Mouse (Mus musculus) heart, adult 8-10 months (tissue): Measurements from ENCODE around the gene Atat1. TPM values are rescaled to one million over a fixed set of nuclear protein-coding genes. Genes with fewer than 3 reads are reported as not detected.

Experiments used
- DNase-seq: peaks from one replicate; pipeline ENCODE4 v3.0.0; 2022; ENCODE audit warnings: low spot score
- total RNA-seq, 4 experiments: library from RNA; stranded (reverse); gene quantifications; 2 replicates each; pipeline ENCODE4 v1.2.4; 2022

Gene Atat1
- total RNA-seq, 4 experiments from 2014 or later: 6.6 to 9.3 (median 8.3) TPM

DNA sequence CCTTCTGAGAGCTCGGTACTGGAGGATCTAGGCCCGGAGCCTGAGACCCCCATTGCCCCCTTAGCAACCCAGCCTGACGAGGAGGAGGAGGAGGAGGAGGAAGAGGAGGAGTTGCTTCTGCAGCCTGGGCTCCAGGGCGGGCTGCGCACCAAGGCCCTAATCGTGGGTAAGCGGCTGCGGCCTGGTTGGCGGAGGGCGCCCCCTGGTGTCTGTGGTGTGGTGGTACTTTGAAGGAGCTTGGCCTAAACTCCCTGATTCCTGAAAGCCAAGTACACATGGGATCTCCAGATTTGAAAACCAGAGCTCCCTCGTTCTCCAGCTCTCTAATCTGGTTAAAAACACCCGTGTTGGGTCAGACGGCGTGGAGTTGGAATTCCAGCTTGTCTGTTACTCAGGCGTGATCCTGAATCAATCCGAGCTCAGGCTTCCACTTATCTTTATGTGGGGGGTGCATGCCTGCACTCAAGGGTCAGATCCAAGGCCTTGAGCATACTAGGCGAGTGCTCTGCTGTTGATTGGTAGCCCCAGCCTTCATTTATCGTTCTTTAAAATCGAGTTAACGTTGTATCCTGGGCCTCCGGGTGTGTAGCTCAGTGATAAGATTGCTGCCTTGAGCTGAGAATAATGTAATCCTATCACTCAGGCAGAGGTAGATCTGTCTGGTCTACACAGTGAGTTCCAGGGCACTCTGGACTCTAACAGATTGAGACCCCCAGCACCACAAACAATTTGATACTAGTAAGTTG is 35.9 kb downstream of the Atat1 start:
- DNase-seq: peak; percentile 88

DNA sequence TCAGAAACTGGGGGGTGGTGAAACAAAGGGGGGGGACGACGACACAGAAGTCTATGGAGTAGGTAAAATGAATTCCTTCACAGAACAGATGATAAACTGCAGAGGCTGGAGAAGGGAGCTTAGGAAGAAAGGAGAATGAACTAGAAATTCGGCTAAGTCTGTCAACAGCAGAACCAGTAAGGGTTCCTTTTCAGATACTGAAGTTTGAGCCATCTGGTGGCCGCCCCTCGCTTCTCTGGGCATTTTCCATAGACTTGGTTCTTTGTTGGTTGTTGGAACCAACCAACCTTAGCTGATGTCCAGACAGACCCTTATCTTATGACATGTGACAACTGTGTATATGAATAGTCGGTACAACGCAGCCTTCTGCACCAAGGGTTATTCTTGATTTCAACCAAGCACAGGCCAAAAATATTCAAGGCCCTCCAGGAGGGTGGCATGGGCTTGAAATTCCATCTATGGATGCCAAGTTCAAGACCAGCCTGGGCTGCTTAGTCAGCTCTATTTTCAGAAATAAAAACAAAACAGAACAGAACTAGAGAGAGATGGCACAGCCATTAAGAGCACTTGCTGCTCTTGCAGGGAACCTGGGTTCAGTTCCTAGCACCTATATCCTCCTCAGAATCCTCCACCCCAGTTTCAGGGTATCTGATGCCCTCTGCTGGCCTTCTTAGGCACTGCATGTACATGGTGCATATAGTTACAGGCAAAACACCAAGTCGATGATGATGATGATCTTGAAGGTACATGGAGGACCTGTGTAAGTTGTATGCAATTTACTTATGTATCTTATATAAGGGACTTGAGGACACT is 38.8 kb downstream of the Atat1 start:
- no peak for DNase-seq

DNA sequence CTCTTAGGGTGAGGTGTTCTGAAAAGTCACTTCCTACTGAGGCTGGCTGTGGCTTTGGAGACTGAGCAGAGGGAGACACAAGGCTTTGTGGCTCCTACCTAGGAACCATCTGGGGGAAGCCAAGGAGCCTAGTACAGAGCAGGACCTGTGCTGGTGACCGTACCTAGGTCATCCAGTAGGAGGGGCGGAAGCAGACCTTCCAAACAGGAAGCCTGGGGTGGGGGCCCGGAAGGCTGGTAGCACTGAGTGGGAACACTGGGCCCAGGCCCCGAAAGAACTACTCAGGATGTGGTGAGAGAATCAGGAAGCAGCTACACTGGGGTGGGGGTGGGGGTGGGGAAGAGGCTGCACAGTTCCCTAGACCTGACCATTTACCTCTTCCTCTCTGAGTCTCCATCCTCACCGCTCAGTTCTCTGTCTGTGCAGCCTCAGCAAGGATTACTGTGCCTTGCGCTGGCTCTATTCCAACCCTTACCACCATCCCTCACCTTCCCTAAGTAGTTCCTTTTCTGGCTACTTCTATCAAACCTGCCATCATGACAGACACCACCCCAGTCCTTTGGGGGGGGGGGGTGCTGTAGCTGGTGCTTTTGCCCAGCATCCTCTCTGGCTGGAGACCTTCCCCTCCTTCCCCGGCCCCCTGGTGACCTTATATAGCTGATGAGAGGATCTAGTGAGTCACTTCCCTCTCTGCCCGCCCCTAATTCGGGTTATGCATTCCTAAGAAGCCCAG is 39.6 kb downstream of the Atat1 start:
- DNase-seq: peak; percentile 82

DNA sequence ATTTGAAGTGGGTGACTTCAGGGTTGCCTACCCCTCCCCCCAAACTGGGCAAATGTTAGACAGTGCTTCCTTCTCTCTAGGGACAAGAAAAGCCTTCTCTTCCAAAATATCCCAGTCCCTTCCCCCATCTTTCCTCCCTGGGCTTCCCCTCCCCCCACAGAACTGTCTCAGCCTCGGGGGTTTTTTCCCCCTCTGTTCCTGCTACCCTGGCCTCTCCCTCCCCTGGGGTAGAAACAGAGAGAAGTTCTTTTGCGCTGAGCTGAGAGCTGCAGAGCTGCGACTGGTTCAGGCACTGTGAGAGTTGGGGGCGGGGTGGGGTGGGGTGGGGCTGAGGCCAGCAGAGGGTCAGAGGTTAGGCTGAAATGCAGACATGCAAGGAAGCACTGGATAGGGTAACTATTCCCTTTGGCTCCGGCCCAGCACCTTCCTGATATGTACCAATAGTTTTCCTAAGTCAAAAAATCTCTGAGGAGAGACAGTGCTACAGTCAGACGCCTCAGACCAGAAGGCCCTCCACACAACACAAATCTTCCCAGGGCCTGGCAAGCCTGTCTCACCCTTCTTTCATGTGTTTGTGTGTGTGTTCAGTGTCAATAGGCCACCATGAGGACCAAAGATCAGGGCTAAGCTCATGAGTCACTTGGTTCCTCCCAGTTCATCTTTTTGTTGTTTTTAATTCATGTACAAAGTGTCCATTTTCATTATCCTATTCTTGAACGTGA is 40.4 kb downstream of the Atat1 start:
- DNase-seq: peak; percentile 68

DNA sequence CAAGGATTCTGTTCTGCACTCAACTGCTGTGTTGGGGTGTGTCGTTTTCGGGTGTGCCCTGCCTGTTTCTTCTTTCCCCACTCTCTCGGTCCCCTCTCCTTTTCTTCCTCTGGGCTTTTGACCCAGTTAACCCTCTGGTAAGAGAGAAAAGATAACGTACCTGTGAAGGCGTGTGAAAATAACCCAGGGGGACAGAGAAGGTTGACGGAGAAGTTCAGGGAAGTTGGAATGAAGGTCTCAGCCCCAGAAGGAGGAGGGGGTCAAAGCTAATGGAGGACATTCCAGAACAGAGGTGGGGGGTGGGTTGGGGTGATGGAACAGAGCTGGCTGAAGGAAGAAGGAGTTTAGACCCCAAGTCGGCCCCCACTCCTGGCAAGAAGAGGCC is 40.9 kb downstream of the Atat1 start:
- DNase-seq: no peak

DNA sequence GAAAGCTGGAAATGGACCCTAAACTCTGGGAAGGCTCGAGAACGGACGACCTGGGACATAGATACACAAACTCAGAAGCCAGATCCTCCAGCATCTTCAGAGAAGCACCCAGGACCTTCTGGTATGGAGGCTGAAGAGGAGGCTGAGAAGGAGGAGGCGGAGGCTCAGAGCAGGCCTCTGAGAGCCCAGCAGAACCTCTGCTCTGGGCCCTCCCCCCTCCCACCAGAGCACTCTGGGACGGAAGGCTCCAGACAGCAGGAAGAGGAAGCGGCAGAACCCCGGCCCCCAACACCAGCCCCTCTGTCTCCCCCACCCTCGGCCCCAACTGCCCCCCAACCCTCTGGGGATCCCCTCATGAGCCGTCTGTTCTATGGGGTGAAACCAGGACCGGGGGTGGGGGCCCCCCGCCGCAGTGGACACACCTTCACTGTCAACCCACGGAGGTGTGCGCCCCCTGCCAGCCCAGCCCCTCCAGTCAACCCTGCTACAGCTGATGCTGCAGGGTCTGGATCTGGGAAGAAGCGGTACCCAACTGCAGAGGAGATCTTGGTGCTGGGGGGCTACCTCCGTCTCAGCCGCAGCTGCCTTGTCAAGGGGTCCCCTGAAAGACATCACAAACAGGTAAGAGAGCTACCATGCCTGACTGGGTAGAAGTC is 41.6 kb downstream of the Atat1 start:
- peak; percentile 40 for DNase-seq

DNA sequence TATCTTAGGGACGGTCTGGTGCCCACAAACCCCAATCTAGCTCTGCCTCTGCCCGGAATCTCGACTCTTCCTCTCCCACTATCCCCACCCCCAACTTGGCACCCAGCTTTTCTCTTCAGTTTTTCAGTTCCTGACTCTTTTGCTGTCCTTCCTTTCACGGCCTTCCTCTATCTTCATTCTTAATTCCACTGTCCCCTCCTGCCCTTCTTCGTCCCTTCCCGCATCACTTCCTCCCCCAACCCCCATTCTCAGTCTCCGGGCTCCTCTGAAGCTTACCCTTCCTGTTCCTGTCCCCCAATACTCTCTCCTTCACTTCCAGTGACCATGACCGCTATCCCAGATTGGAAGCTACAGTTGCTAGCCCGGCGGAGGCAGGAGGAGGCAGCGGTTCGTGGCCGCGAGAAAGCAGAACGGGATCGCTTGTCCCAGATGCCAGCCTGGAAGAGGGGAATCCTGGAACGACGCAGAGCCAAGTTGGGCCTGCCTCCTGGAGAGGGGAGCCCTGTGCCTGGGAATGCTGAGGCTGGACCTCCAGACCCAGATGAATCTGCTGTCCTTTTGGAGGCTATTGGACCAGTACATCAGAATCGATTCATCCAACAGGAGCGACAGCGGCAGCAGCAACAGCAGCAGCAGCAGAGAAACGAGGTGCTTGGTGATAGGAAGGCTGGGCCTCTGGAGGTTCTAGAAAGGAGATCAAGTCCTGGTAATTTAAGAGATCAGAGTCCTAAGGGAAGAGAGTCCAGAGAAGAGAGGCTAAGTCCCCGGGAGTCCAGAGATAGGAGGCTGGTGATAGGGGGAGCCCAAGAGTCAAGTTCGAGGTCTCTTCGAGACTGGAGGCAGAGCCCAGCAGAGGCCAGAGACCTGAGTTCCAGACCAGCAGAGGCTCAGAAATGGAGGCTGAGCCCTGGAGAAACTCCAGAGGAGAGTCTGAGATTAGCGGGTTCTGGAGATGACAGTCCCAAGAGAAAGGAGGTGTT is 42.7 kb downstream of the Atat1 start:
- DNase-seq: peak; percentile 61

DNA sequence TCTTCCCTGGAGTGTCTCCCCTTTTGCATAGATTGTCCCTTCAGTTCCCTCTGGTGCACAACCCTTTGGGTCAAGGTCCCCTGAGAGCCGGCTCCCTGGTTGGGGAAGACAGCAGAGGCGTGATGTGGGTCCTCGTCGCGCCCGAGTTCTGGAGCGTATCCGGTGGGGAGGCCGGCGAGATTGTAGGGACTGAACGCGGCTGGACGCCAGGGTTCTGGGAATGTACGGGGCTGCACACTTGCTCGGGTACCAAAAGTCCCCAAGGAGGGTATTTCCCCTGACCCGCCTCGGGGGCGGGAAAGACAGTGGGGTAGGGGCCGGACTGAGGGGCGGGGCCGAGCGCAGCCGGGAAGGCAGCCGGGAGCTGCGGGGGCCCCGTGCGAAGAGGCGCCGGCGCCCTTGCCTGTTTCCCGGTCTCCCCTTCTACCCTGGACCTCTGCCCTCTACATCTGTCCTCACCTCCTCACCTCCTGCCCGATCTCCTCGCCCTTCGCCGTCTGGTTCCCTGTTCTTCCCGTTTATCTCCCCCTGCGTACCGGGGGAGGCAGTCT is 43.5 kb downstream of the Atat1 start:
- DNase-seq: no peak

DNA sequence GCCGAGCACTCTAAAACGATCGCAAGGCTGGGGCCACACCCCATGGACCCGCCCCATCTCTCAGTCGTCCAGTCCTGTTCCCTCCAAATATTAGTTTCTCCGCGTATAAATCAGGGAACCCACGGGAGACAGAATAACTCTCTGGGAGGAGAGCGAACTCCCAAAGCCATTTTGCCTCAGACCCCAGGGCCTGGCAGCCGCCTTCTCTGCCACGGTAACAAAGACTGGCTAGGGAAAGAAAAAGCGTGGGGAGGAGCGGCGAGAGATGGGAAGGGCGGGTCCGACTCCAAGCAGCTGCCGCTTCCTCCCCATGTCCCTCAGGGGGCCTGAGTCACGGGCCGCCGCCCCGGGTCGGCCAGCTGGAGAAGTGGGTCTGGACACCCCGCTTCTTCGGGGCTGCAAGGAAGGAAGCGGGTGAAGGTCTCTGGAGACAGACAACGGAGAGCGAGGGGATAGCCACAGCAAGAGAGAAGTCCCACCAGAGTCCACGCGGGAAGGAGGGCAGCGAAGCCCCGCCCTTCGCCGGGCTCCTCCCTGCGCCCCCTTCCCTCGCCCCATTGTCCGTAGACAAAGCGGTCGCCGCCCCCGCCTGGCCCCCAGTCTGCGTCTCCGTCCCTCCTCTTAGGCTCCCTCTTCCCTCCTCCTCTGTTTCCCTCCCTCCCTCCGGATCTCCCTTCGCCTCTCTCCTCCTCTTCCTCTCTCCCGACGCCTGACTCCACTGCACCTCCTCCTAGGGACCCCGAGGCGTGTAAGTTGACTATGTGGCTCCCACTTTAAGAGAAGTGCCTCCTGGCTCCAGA is 44.2 kb downstream of the Atat1 start, which contains the start of gene Ppp1r18:
Gene Ppp1r18, plus strand, starts transcription at position 113 of the 800 bp plus-strand sequence.
- DNase-seq: peak; percentile 87

DNA sequence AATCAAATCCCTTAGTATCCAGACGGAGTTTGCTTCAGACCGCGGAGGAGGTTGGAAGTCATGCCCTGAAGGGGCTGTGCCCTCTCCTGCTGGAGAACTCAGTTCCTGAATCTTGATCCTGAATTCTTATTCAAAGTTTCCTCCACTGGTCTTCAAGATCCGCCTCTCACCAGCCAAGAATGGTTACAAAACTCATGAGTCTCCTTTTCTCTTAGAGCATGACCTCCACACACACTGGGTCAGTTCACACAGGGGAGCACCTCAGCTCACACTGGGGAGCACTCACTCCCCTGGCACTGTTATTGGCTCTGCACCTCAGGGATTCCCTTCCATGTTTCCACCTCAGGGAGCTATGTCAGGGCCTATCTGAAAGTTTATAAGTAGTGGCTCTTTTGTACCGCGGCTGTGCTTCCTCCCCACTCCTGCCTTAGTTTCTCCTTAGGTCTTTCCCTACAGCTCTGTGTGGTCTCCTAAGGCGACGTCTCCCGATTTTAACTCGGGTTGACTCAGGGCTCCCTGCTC is 45.0 kb downstream of the Atat1 start:
- no peak for DNase-seq

DNA sequence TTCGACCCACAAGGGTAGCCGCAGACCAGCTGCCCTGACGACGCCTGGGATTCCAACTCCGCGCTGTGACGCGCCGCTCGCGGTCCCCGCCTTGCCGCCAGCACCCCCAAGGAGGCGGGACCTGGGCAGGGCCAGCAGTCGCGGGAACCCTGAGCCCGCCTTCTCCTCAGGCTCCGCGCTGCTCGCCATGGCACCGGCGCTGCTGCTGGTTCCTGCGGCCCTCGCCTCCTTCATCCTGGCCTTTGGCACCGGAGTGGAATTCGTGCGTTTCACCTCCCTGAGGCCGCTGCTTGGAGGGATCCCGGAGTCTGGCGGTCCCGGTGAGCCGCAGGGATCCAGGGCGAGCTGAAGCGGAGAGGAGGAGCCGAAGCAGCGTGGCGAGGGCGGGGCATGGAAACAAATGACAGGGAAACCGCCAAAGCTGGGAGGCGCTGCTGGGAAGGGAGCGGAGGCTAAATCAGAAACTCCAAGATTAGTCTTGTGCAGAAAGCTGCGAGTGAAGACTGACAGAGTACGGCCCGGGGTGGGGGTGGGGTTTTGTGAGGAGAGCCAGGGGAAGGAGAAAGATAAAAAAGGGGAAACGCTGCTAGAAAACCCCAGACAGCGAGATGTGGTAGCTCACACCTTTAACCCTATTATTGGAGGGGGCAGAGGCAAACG is 48.5 kb downstream of the Atat1 start, which contains the start of gene Nrm:
Gene Nrm, plus strand, starts transcription at position 121 of the 660 bp plus-strand sequence.
- DNase-seq: peak; percentile 95

DNA sequence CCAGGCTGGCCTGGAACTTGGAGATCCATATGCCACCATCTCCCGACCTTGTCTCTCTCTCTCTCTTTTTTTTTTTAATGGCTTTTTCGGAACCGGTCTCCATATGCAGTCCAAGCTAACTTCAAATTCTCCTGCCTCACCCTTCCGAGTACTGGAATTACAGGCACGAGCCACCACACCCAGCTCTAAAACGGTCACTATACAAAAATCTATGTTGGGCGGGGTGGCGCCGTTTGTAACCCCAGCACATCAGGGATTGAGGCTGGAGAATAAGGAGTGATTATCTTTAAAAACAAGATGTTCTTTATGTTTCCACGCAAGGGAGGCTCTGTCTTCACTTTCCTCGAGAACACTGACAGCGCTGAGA is 49.1 kb downstream of the Atat1 start:
- DNase-seq: no peak

DNA sequence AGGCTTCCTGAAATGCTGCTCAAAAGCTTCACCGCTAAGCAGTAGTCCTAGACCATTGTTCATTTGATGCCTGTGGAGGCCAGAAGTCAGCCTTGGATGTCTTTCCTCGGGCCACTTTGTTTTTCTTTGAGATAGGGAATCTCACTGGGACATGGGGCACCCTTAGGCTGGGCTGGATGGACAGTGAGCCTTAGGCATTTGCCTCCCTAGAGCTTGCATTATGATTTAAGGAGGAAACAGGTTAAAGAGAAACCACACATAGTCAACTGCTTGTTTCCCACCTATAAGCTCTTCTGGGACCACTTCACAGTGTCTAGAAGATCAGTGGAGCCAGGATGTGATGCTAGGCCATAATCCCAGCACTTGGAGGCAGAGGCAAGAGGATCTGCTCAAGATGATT is 50.0 kb downstream of the Atat1 start:
- DNase-seq: no peak

DNA sequence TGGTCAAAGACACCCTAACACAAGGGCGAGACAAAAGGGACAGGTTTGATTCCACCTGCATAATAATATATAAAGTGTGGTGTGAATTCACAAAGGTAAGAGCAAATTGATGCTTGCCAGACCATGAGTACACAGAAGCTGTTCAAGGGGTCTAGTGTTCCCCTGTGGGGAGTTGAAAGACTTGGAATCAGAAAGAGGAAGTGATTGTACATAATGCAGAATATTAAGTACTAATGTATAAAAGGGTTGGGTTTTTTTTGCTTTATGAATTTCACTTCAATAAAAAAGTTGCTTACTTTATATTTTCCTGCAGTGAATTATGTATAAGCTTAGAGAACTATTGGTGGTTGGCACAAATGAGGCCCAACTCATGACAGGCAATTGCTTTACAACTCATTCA is 50.5 kb downstream of the Atat1 start:
- DNase-seq: no peak

DNA sequence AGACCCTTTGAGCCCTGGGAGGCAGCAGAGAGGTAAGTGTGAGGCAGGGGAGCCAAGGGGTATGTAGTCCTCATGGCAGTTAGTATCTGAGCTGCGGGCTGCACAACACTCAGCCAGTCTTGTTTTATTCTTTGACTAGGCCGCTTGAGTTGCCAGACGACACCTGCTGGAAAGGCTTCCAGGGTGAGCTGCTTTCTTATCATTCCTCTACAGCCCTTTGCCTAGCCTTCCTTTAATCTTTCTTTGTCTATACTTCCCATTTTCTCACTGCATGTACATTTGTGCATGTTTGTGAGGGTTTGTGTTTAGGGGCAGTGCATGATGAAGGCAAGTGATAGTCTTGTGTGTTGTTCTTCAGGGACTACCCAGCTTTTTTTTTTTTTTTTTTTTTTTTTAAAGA is 58.9 kb downstream of the Atat1 start:
- no peak for DNase-seq

DNA sequence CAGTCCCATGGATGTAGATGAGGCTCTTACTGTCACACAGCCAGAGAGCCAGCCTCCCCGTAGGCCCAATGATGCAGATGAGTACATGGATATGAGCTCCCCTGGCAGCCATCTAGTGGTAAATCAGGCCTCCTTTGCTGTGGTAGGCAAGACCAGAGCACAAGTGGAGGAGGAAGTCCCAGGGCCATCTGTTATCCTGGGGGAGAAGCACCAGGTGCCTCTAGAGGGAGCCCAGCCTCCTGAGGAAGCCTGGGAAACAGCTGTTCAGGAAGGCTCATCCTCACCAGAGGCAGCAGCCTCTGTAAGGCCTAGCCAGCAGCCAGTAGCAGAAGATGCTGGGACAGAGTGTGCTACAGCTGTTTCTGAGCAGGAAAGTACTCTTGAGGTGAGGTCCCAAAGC is 61.8 kb downstream of the Atat1 start:
- DNase-seq: no peak
